Mouse (Mus musculus) heart, embryonic 16.5 days (tissue): ENCODE data around the gene Ncbp2. TPM values are rescaled to one million over a fixed set of nuclear protein-coding genes. Genes with fewer than 3 reads are reported as not detected.

Source experiments
- ATAC-seq: fragments of 200-750 bp; cut with Nextera tagmentation; replicated peaks from 2 replicates; pipeline ENCODE4 v1.8.0; 2017; ENCODE audit warnings: moderate number of reproducible peaks; ENCODE audit not compliant: insufficient read depth, low FRiP score; ENCODE audit errors: extremely low read depth
- H3K27ac ChIP-seq: fragments of 300-500 bp; sonication (generic); 2 replicates; pipeline ENCODE4 v1.5.1; 2014; ENCODE audit warnings: mild to moderate bottlenecking, low read length, control low read depth, moderate library complexity
- H3K27me3 ChIP-seq: fragments of 300-500 bp; sonication (generic); 2 replicates; pipeline ENCODE4 v1.6.1; 2014; ENCODE audit warnings: low read length, mixed read lengths; ENCODE audit not compliant: control insufficient read depth, insufficient read depth
- H3K36me3 ChIP-seq: fragments of 300-500 bp; sonication (generic); 2 replicates; pipeline ENCODE4 v1.6.1; 2014; ENCODE audit not compliant: control insufficient read depth, insufficient read depth
- H3K4me1 ChIP-seq: fragments of 300-500 bp; sonication (generic); 2 replicates; pipeline ENCODE4 v1.6.1; 2014; ENCODE audit warnings: low read length, mixed read lengths; ENCODE audit not compliant: control insufficient read depth, insufficient read depth
- H3K4me2 ChIP-seq: fragments of 300-500 bp; sonication (generic); 2 replicates; pipeline ENCODE4 v1.6.1; 2014; ENCODE audit warnings: low read depth, mild to moderate bottlenecking, control low read depth, low read length
- H3K4me3 ChIP-seq: fragments of 300-500 bp; sonication (generic); 2 replicates; pipeline ENCODE4 v1.5.1; 2014; ENCODE audit warnings: mild to moderate bottlenecking, control low read depth, low read length
- H3K9ac ChIP-seq: fragments of 300-500 bp; sonication (generic); 2 replicates; pipeline ENCODE4 v1.6.1; 2014; ENCODE audit warnings: low read length, control low read depth
- H3K9me3 ChIP-seq: fragments of 300-500 bp; sonication (generic); replicated peaks from 2 replicates; pipeline ENCODE4 v1.6.1; 2016; ENCODE audit warnings: low read length; ENCODE audit not compliant: control insufficient read depth
- WGBS: fragments of 180-500 bp; shearing (Covaris S2); extraction: QIAGEN DNeasy Blood & Tissue Kit; methylation state at CpG from one replicate; pipeline ENCODE4 v1.1.7; 2014; 5-methylcytosine and 5-hydroxymethylcytosine counted together
- polyA plus RNA-seq: library from polyadenylated mRNA; unstranded; fragments of >200 nt; fragmentation: Nextera tagmentation; extraction: Ambion mirVana; gene quantifications from 2 replicates; pipeline ENCODE4 v1.2.1, GENCODE M21; 2015

Gene Ncbp2
- 64.4 and 64.5 TPM in 2 replicates for polyA plus RNA-seq

- peak; percentile 94 for ATAC-seq
- H3K4me3 ChIP-seq = peak within 1 kb of the TSS; percentile 97
- H3K9ac ChIP-seq = peak within 1 kb of the TSS; percentile 95
- peak within 1 kb of the TSS; percentile 85 for H3K4me2 ChIP-seq
- peaks cover 7% of the 10 kb centered on the region; the same call in 1 of the 2 replicates for H3K36me3 ChIP-seq
- WGBS = 0% methylated on average over 54 of the region's 55 CpGs
- peaks cover 19% of the 10 kb centered on the region for H3K4me1 ChIP-seq
- H3K9me3 ChIP-seq = no peaks in the 10 kb centered on the region
- H3K27ac ChIP-seq = peak within 1 kb of the TSS; percentile 94
- H3K27me3 ChIP-seq = no peaks in the 10 kb centered on the region
Measured at GRCm38 (mm10) chr16:31948345-31948774, at the start of gene Ncbp2, which contains the start of gene 0610012G03Rik. TSS of gene Ncbp2 (plus strand) at chr16:31948513. TSS of gene 0610012G03Rik (minus strand) at chr16:31948494.

- H3K4me3 ChIP-seq = no peak overlapping the region
- ATAC-seq = no peak
- H3K9me3 ChIP-seq = peaks cover 5% of the 10 kb centered on the region
- no peak overlapping the region for H3K27ac ChIP-seq
- H3K9ac ChIP-seq = no peak overlapping the region
- 77% methylated on average over 18 of the region's 18 CpGs for WGBS
- no peaks in the 10 kb centered on the region for H3K27me3 ChIP-seq
- no peak overlapping the region for H3K4me2 ChIP-seq
- H3K4me1 ChIP-seq = no peaks in the 10 kb centered on the region
- H3K36me3 ChIP-seq = no peaks in the 10 kb centered on the region
Measured at GRCm38 (mm10) chr16:31898546-31899326, 49.6 kb upstream of the Ncbp2 start.

DNA sequence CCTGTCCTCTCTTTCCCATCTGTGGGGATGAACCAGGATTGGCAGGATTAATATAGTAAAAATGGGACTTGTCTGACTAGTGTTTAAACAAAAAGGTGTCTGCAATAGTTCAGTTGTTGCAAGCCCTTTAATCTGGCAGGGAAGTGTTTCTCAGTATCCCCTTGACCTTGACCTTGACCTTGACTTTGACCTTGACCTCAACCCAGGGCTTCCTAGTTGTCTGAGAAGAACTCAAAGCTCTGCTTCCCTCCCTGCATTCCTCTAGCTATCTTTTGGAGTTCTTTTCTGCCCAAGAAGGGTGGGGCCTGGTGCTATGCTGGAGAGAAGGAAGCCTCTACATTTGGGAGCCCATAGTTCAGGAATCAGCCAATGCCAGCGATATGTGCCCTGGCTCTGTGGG lies 46.4 kb upstream of the Ncbp2 start:
- Histone ChIP-seq H3K27ac (no peak overlapping the region), H3K27me3 (no peaks in the 10 kb centered on the region), H3K4me2 (no peak overlapping the region), H3K9me3 (peaks cover 5% of the 10 kb centered on the region), H3K9ac (no peak overlapping the region), H3K36me3 (no peaks in the 10 kb centered on the region), H3K4me1 (peaks cover 11% of the 10 kb centered on the region), H3K4me3 (no peak overlapping the region)
- no peak for ATAC-seq
- WGBS = 64% methylated on average over 1 of the region's 1 CpGs

DNA sequence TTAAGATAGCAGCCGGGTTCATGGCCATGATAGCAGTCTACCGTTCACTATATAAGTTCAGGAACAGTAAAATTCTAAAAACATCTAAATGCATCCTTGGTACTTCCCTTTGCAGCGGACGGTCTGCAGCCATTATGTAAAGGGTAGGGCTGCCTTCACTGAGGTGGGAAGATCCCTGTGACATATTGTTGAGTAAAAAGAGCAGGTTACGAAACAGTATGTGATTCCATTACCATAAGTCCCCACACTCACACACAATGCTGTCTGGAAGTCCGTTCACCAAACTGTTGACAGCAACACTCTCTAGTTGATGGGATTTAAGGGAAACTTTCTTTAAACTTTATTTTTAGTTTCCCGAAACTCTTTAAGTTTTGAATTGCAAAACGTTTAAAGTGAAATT lies 45.1 kb upstream of the Ncbp2 start:
- 82% methylated on average over 8 of the region's 8 CpGs for WGBS
- Histone ChIP-seq H3K9ac (no peak overlapping the region), H3K9me3 (peaks cover 5% of the 10 kb centered on the region), H3K27ac (no peak overlapping the region), H3K4me2 (no peak overlapping the region), H3K27me3 (no peaks in the 10 kb centered on the region), H3K36me3 (no peaks in the 10 kb centered on the region), H3K4me3 (no peak overlapping the region), H3K4me1 (peaks cover 14% of the 10 kb centered on the region)
- ATAC-seq = no peak

GRCm38 (mm10) chr16:31905331-31905730 lies 43.0 kb upstream of the Ncbp2 start:
- no peak overlapping the region for H3K4me2 ChIP-seq
- H3K9me3 ChIP-seq = no peaks in the 10 kb centered on the region; the same call in 1 of the 2 replicates
- no peak overlapping the region for H3K4me3 ChIP-seq
- no peak overlapping the region for H3K9ac ChIP-seq
- 65% methylated on average over 4 of the region's 4 CpGs for WGBS
- H3K4me1 ChIP-seq = peaks cover 14% of the 10 kb centered on the region
- H3K27me3 ChIP-seq = no peaks in the 10 kb centered on the region
- H3K36me3 ChIP-seq = no peaks in the 10 kb centered on the region
- H3K27ac ChIP-seq = no peak overlapping the region
- no peak for ATAC-seq

DNA sequence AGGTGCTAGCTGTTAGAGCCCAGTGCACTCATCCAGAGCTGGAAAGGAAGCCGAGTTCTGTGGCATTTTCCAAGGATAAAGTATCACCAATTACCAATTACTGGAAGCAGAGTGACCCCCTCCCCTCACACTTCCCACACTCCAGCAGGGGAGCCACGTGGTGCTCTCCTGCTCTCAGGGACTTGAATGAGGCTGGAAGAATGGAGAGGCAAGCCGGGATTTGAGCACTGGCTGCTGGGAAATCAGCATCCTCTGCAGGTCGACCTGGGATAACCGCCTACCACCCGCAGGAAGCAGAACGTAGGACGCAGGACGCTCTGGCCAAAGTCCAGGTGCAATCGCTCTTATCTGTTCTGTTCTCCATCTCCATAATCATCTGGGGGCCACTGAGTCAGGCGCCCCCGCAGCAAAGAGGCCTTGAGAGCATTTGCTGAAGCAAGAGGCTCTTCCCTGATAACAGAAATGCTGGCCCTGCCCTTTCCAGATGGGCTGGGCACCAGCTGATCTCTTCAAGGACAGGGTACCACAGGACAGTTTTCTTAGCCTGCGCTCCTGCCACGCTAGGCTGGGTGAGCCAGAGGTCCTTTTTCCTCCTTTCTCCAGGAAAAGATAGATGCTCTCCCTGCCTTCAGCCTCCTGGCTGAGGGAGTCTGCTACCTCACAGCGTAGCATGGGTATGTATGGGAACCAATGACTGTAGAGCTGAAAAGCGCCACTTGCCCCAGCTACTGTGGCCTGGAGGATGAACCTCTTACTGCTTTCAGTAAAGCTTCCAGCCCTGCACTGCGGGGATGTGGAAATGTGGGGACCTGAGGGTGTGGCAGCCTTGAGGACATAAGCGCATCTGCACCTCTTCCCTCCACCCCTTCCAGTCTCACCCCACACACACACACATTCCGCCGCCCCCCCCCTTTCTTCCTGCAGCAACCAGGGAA lies 42.2 kb upstream of the Ncbp2 start:
- ATAC-seq = no peak
- peak overlapping the region; percentile 72 for H3K4me2 ChIP-seq
- 27% methylated on average over 19 of the region's 20 CpGs for WGBS
- peak overlapping the region; percentile 49 for H3K4me3 ChIP-seq
- H3K9ac ChIP-seq = peak overlapping the region; percentile 54
- H3K27me3 ChIP-seq = no peaks in the 10 kb centered on the region
- H3K27ac ChIP-seq = no peak overlapping the region
- peaks cover 14% of the 10 kb centered on the region for H3K4me1 ChIP-seq
- no peaks in the 10 kb centered on the region for H3K36me3 ChIP-seq
- H3K9me3 ChIP-seq = no peaks in the 10 kb centered on the region

GRCm38 (mm10) chr16:31906896-31907295 lies 41.4 kb upstream of the Ncbp2 start:
- Histone ChIP-seq H3K36me3 (no peaks in the 10 kb centered on the region), H3K9me3 (no peaks in the 10 kb centered on the region), H3K4me1 (peaks cover 14% of the 10 kb centered on the region), H3K4me3 (peak overlapping the region; percentile 49), H3K27ac (no peak overlapping the region), H3K9ac (peak overlapping the region; percentile 54), H3K4me2 (peak overlapping the region; percentile 72), H3K27me3 (no peaks in the 10 kb centered on the region)
- 12% methylated on average over 9 of the region's 9 CpGs for WGBS
- ATAC-seq = no peak

- 0 out of 2 replicates have a peak overlapping the region, but pooled peaks have one; percentile 0 for H3K4me3 ChIP-seq
- no peaks in the 10 kb centered on the region for H3K36me3 ChIP-seq
- no peak for ATAC-seq
- peaks cover 14% of the 10 kb centered on the region for H3K4me1 ChIP-seq
- H3K27ac ChIP-seq = no peak overlapping the region
- WGBS = 47% methylated on average over 11 of the region's 11 CpGs
- H3K4me2 ChIP-seq = peak overlapping the region; percentile 37; the same call in 1 of the 2 replicates
- no peak overlapping the region for H3K9ac ChIP-seq
- no peaks in the 10 kb centered on the region for H3K9me3 ChIP-seq
- H3K27me3 ChIP-seq = no peaks in the 10 kb centered on the region
Measured at GRCm38 (mm10) chr16:31908959-31909358, 39.4 kb upstream of the Ncbp2 start.
